Comparison of ENCODE assay signal across 23 mouse cellular contexts in genomic region chr10:10942248-10942647, GRCm38 (mm10).
A peak's percentile ranks its signal among the peaks of the same experiment; 100 is the strongest.
DNase-seq lines count a peak whose midpoint lies in the region; ATAC-seq lines count a peak whose summit lies in the region.
"Had no signal": no experiment of that assay in that cellular context is flagged by ENCODE, and none has a peak within 500 bp of the region (broad histone marks: within the 10 kb centered on the region; RNA-seq: fewer than 3 reads in every experiment).

No protein-coding gene starts in this region.

- no peak overlapping the region for H3K27ac ChIP-seq in forebrain, embryonic 16.5 days (ENCODE audit: low read length)
- H3K27ac ChIP-seq: embryonic facial prominence, embryonic 15.5 days; heart, adult 2 months; hindbrain, embryonic 10.5 days; hindbrain, embryonic 14.5 days; intestine, embryonic 15.5 days; kidney, embryonic 15.5 days had no signal

- DNase-seq in cerebellum, postnatal 4 days (ENCODE audit: low spot score in 2 of 2), result no peak
- DNase-seq in cerebellum, postnatal 10 days, result peak; percentile 19 to 20
- no peak for DNase-seq in cerebellum, adult 11 months
- no peak for DNase-seq in frontal cortex, postnatal 36 days (ENCODE audit: low spot score in 2 of 2)
- DNase-seq in left cerebral cortex, adult 18-20 months (ENCODE audit: low spot score in 2 of 2), result no peak
- DNase-seq: adrenal gland, postnatal 10 days; B cell, adult 2 months; embryo, embryonic 11 days; gastrocnemius, postnatal 10 days; heart, adult 2 months; kidney, adult 18-20 months had no signal

- no peak overlapping the region for H3K9ac ChIP-seq in forebrain, embryonic 16.5 days (replicated peaks; ENCODE audit: low read depth, low read length)
- H3K9ac ChIP-seq: embryonic facial prominence, embryonic 15.5 days; hindbrain, embryonic 14.5 days; intestine, embryonic 15.5 days; kidney, embryonic 15.5 days had no signal

- no peaks in the 10 kb centered on the region for H3K27me3 ChIP-seq in forebrain, embryonic 16.5 days (replicated peaks; ENCODE audit: control insufficient read depth, insufficient read depth, low read length)
- H3K27me3 ChIP-seq: embryonic facial prominence, embryonic 15.5 days; intestine, embryonic 15.5 days; kidney, embryonic 15.5 days had no signal

- ATAC-seq in cerebellum, adult (ENCODE audit: insufficient number of reproducible peaks, low FRiP score, low TSS enrichment), result peak; percentile 77
- peak; percentile 89 for ATAC-seq in frontal cortex, adult (ENCODE audit: low TSS enrichment)
- peak; percentile 70 for ATAC-seq in forebrain, embryonic 16.5 days
- ATAC-seq: CD4-positive, CD25-positive, alpha-beta regulatory T cell, adult 4 months; intestine, embryonic 15.5 days had no signal

- H3K4me1 ChIP-seq in forebrain, embryonic 16.5 days (replicated peaks; ENCODE audit: control insufficient read depth, insufficient read depth, low read length), result no peaks in the 10 kb centered on the region
- H3K4me1 ChIP-seq: embryonic facial prominence, embryonic 15.5 days; hindbrain, embryonic 10.5 days; intestine, embryonic 15.5 days; kidney, embryonic 15.5 days had no signal

- WGBS in forebrain, embryonic 16.5 days, result 72% methylated on average over 6 of the region's 6 CpGs

- no peaks in the 10 kb centered on the region for H3K36me3 ChIP-seq in forebrain, embryonic 16.5 days (ENCODE audit: control insufficient read depth, insufficient read depth)
- H3K36me3 ChIP-seq: embryonic facial prominence, embryonic 15.5 days; G1E; hindbrain, embryonic 10.5 days; intestine, embryonic 15.5 days; kidney, embryonic 15.5 days had no signal

- H3K4me2 ChIP-seq in forebrain, embryonic 16.5 days (ENCODE audit: low read length), result no peak overlapping the region
- H3K4me2 ChIP-seq: embryonic facial prominence, embryonic 15.5 days; heart, embryonic 11.5 days; hindbrain, embryonic 14.5 days; intestine, embryonic 15.5 days; kidney, embryonic 15.5 days had no signal

- no peak overlapping the region for H3K4me3 ChIP-seq in forebrain, embryonic 16.5 days (replicated peaks; ENCODE audit: low read length)
- H3K4me3 ChIP-seq: embryonic facial prominence, embryonic 15.5 days; erythroblast, embryonic 14.5 days; heart, adult 2 months; hindbrain, embryonic 10.5 days; intestine, embryonic 15.5 days; kidney, embryonic 15.5 days had no signal

- H3K9me3 ChIP-seq in forebrain, embryonic 16.5 days (ENCODE audit: control insufficient read depth, low read length), result no peaks in the 10 kb centered on the region
- H3K9me3 ChIP-seq: embryonic facial prominence, embryonic 15.5 days; G1E; hindbrain, embryonic 10.5 days; intestine, embryonic 15.5 days; kidney, embryonic 15.5 days had no signal

Comparison
In these comparisons a context has a peak if more than half of its experiments do, and no peak if none do; other contexts are left out.
1. DNase-seq: peak in cerebellum, postnatal 10 days (2 of 2); none in cerebellum, postnatal 4 days (0 of 2), cerebellum, adult 11 months (single experiment), frontal cortex, postnatal 36 days (0 of 2) and left cerebral cortex, adult 18-20 months (0 of 2).
2. Peak in every context shown above with its lines, with median percentiles within 50 percentile points of each other: ATAC-seq.